Mouse (Mus musculus) myocyte (in vitro differentiated cells): ENCODE results near the gene Slc25a13. TPM values are rescaled to one million over a fixed set of nuclear protein-coding genes. Genes with fewer than 3 reads are reported as not detected.

Experiments
- H3K27me3 ChIP-seq: one replicate; pipeline ENCODE4 v1.6.1; 2011; ENCODE audit not compliant: control insufficient read depth, insufficient read depth, insufficient read length
- H3K36me3 ChIP-seq: one replicate; pipeline ENCODE4 v1.6.1; 2011; ENCODE audit not compliant: control insufficient read depth, insufficient read depth
- H3K4me2 ChIP-seq: one replicate; pipeline ENCODE4 v1.6.1; 2011; ENCODE audit warnings: low read depth, control low read depth
- H3K4me3 ChIP-seq: one replicate; pipeline ENCODE4 v1.5.1; 2011; ENCODE audit warnings: mild to moderate bottlenecking, control low read depth, moderate library complexity
- H3K79me2 ChIP-seq: one replicate; pipeline ENCODE4 v1.6.1; 2011; ENCODE audit not compliant: control insufficient read depth, insufficient read depth
- H3ac ChIP-seq: one replicate; pipeline ENCODE4 v1.6.1; 2011; ENCODE audit not compliant: control insufficient read depth, insufficient read length
- CEBPB ChIP-seq: IDR thresholded peaks from 2 replicates; pipeline ENCODE4 v1.6.1; 2011; ENCODE audit warnings: mild to moderate bottlenecking, moderate library complexity; ENCODE audit not compliant: poor library complexity, insufficient read depth, severe bottlenecking
- E2F4 ChIP-seq: IDR thresholded peaks from one replicate; pipeline ENCODE4 v1.6.1; 2011; ENCODE audit warnings: mild to moderate bottlenecking, control low read depth, moderate library complexity; ENCODE audit not compliant: insufficient read depth
- MAX ChIP-seq: IDR thresholded peaks from one replicate; pipeline ENCODE4 v1.6.1; 2011; ENCODE audit warnings: low read depth, mild to moderate bottlenecking, control low read depth
- MYOD1 ChIP-seq, 3 experiments: IDR thresholded peaks; one replicate each; pipeline ENCODE4 v1.6.1; 2011; ENCODE audit warnings: control low read depth in 2 of 3, low read depth in 2 of 3, mild to moderate bottlenecking in 2 of 3, moderate library complexity in 1 of 3; ENCODE audit not compliant: insufficient read length in 2 of 3, control insufficient read depth in 1 of 3
- MYOG ChIP-seq, 3 experiments: IDR thresholded peaks; one replicate each; pipeline ENCODE4 v1.6.1; 2011; ENCODE audit warnings: control low read depth in 2 of 3, low read depth in 2 of 3, mild to moderate bottlenecking in 2 of 3; ENCODE audit not compliant: insufficient read length in 2 of 3, control insufficient read depth in 1 of 3, insufficient read depth in 1 of 3
- POLR2A ChIP-seq: IDR thresholded peaks from one replicate; pipeline ENCODE4 v1.6.1; 2011; ENCODE audit warnings: low read depth, mild to moderate bottlenecking, control low read depth, moderate library complexity; ENCODE audit not compliant: insufficient read length
- POLR2AphosphoS2 ChIP-seq: IDR thresholded peaks from one replicate; pipeline ENCODE4 v1.6.1; 2011; ENCODE audit warnings: low read depth, control low read depth; ENCODE audit not compliant: insufficient read length
- REST ChIP-seq: IDR thresholded peaks from one replicate; pipeline ENCODE4 v1.6.1; 2011; ENCODE audit warnings: mild to moderate bottlenecking, control low read depth, moderate library complexity; ENCODE audit not compliant: insufficient read depth, insufficient read length
- SRF ChIP-seq: IDR thresholded peaks from one replicate; pipeline ENCODE4 v1.6.1; 2011; ENCODE audit warnings: low read depth; ENCODE audit not compliant: control insufficient read depth, insufficient read length
- TCF12 ChIP-seq: IDR thresholded peaks from one replicate; pipeline ENCODE4 v1.6.1; 2011; ENCODE audit warnings: mild to moderate bottlenecking, control low read depth; ENCODE audit not compliant: poor library complexity, insufficient read depth, severe bottlenecking
- TCF3 ChIP-seq: IDR thresholded peaks from one replicate; pipeline ENCODE4 v1.6.1; 2011; ENCODE audit warnings: low read depth, control low read depth; ENCODE audit not compliant: insufficient read length
- USF1 ChIP-seq: IDR thresholded peaks from one replicate; pipeline ENCODE4 v1.6.1; 2011; ENCODE audit warnings: low read depth, mild to moderate bottlenecking, control low read depth, moderate library complexity
- polyA plus RNA-seq: library from polyadenylated mRNA; unstranded; fragments of >200 nt; fragmentation: generic; extraction: Trizol; gene quantifications from one replicate; pipeline ENCODE4 v1.2.1, GENCODE M21; 2012; ENCODE audit warnings: missing spikeins

Gene Slc25a13
- polyA plus RNA-seq, 1 experiment: 0.42 TPM

- H3ac ChIP-seq: no peak overlapping the region
- no peak overlapping the region for H3K4me3 ChIP-seq
- TF ChIP-seq SRF (no peak), USF1 (no peak), REST (no peak)
- peaks cover 4% of the 10 kb centered on the region for H3K27me3 ChIP-seq
- H3K4me2 ChIP-seq: no peak overlapping the region
- no peaks in the 10 kb centered on the region for H3K36me3 ChIP-seq
- no peaks in the 10 kb centered on the region for H3K79me2 ChIP-seq
These were observed 189.3 kb downstream of the Slc25a13 start for GRCm38 (mm10) chr6:6027664-6028063.

- Histone ChIP-seq H3K4me3 (no peak overlapping the region), H3K27me3 (peaks cover 4% of the 10 kb centered on the region), H3K79me2 (no peaks in the 10 kb centered on the region), H3K36me3 (no peaks in the 10 kb centered on the region), H3ac (no peak overlapping the region), H3K4me2 (no peak overlapping the region)
- TF ChIP-seq POLR2A (no peak), TCF12 (no peak), REST (no peak), TCF3 (no peak), POLR2AphosphoS2 (no peak), MAX (no peak)
These were observed 193.0 kb downstream of the Slc25a13 start for GRCm38 (mm10) chr6:6023976-6024375.

GRCm38 (mm10) chr6:6016931-6017330 lies 200.0 kb downstream of the Slc25a13 start:
- Histone ChIP-seq H3K4me2 (no peak overlapping the region), H3K27me3 (no peaks in the 10 kb centered on the region), H3ac (no peak overlapping the region), H3K36me3 (no peaks in the 10 kb centered on the region), H3K4me3 (no peak overlapping the region), H3K79me2 (no peaks in the 10 kb centered on the region)
- TF ChIP-seq MYOG (IDR thresholded peaks at IDR 0.05; ENCODE audit: control insufficient read depth in 1 of 3, insufficient read depth in 1 of 3, insufficient read length in 2 of 3, low read depth in 2 of 3): no peak

GRCm38 (mm10) chr6:6015616-6016015 lies 201.4 kb downstream of the Slc25a13 start:
- H3K36me3 ChIP-seq: no peaks in the 10 kb centered on the region
- TF ChIP-seq SRF: no peak
- TF ChIP-seq CEBPB: no peak
- TF ChIP-seq TCF12: no peak
- no peak for TF ChIP-seq USF1
- no peak for TF ChIP-seq POLR2A
- TF ChIP-seq REST: no peak
- TF ChIP-seq MYOD1 (IDR thresholded peaks at IDR 0.05; ENCODE audit: control insufficient read depth in 1 of 3, insufficient read length in 2 of 3, low read depth in 2 of 3): no peak
- no peak for TF ChIP-seq POLR2AphosphoS2
- no peak for TF ChIP-seq MAX
- TF ChIP-seq E2F4: no peak
- TF ChIP-seq TCF3: no peak
- H3K79me2 ChIP-seq: no peaks in the 10 kb centered on the region
- H3K27me3 ChIP-seq: no peaks in the 10 kb centered on the region
- no peak overlapping the region for H3K4me3 ChIP-seq
- no peak overlapping the region for H3ac ChIP-seq
- H3K4me2 ChIP-seq: no peak overlapping the region

- H3K4me2 ChIP-seq: no peak overlapping the region
These were observed 205.6 kb downstream of the Slc25a13 start for GRCm38 (mm10) chr6:6011364-6011763.

More at GRCm38 (mm10) chr6:6011364-6011763, 205.6 kb downstream of the Slc25a13 start:
- Histone ChIP-seq H3K36me3 (no peaks in the 10 kb centered on the region), H3ac (no peak overlapping the region), H3K4me3 (no peak overlapping the region), H3K79me2 (no peaks in the 10 kb centered on the region), H3K27me3 (no peaks in the 10 kb centered on the region)
- TF ChIP-seq TCF12 (no peak), USF1 (no peak), REST (no peak), MYOG (IDR thresholded peaks at IDR 0.05; ENCODE audit: control insufficient read depth in 1 of 3, insufficient read depth in 1 of 3, insufficient read length in 2 of 3, low read depth in 2 of 3) (no peak), E2F4 (no peak), MYOD1 (IDR thresholded peaks at IDR 0.05; ENCODE audit: control insufficient read depth in 1 of 3, insufficient read length in 2 of 3, low read depth in 2 of 3) (no peak), TCF3 (no peak), MAX (no peak), POLR2AphosphoS2 (no peak), SRF (no peak), CEBPB (no peak), POLR2A (no peak)
